Mouse (Mus musculus) G1E (cell line): ENCODE data around the gene Vars2.

Experiments used
- CTCF ChIP-seq: IDR thresholded peaks from 2 replicates; pipeline ENCODE4 v1.5.1; 2012; ENCODE audit warnings: low read depth, low read length, inconsistent platforms, mixed read lengths
- GATA1 ChIP-seq: IDR thresholded peaks from 2 replicates; pipeline ENCODE4 v1.6.1; 2012; ENCODE audit warnings: borderline replicate concordance, low read length, inconsistent platforms, mixed read lengths

GRCm38 (mm10) chr17:35693906-35694305 is 26.5 kb upstream of the Vars2 start:
- TF ChIP-seq CTCF (no peak), GATA1 (no peak)
